Mouse (Mus musculus) mature B cell (primary cell): ENCODE data around the gene Nhlrc3.

ENCODE experiments used
- in situ Hi-C: fragments of 300-500 bp; cut with MboI; formaldehyde crosslinking; loops from 2 replicates; pipeline ENCODE4 v1.14.3; 2019

Nhlrc3 gene

DNA sequence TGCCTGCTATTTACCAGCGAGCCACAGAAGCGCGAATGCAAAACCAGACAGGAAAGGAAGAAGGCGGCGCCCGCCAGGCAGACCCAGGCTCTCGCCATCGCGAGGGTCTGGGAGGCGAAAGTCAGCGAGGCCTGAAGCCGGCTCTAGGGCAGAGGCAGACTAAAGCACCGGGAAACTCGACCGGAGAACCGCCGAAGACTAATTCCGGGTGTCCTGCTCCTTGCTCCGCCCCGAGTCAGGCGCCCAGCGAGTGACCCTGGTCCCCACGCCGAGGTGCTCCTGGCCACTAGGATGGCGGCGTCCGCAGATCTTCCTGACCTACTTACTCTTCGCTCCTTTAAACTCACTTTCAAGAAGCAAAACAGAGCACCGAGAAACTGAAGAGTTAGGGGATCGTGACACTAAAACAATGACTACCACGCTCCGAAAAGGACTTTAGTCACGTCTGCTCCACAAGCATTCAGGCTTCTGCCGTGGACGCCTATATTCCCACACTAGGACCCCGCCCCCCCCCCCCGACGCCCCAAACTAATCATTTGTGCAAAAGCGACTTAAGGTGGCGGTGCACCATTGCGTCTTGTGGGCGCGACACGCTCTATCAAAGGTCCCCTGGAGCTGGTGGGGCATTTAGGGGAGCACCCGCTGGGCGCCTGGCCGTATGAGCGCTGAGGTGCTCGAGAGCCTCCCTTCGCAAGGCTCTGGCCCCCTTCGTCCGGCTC, at the start of gene Nhlrc3, which contains the start of gene Proser1:
Nhlrc3 (minus strand) TSS at position 287 of the 719 bp plus-strand sequence.
Proser1 (plus strand) TSS at position 621 of the 719 bp plus-strand sequence.
- in situ Hi-C loops = loop anchor here (25.0 kb wide), 1 partner anchor 1976 kb away; the partner anchor contains the start of gene Rab33b

DNA sequence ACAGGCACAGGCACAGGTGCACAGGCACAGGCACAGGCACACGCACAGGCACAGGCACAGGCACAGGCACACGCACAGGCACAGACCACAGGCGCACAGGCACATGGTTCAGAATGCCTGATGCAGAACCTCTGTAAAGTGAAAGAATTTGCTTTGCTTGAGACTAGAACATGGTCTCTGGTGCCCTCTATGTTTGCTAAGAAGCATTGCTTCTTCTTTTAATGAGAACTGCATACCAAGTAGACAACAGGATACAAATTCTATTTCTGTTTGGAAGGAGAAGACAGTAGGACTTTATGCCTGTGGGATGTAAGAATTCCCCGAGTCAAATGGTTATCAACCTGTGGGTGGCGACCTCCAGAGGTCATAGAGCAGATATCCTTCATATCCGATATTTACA, 39.3 kb upstream of the Nhlrc3 start:
- in situ Hi-C loops = no loop called here

DNA sequence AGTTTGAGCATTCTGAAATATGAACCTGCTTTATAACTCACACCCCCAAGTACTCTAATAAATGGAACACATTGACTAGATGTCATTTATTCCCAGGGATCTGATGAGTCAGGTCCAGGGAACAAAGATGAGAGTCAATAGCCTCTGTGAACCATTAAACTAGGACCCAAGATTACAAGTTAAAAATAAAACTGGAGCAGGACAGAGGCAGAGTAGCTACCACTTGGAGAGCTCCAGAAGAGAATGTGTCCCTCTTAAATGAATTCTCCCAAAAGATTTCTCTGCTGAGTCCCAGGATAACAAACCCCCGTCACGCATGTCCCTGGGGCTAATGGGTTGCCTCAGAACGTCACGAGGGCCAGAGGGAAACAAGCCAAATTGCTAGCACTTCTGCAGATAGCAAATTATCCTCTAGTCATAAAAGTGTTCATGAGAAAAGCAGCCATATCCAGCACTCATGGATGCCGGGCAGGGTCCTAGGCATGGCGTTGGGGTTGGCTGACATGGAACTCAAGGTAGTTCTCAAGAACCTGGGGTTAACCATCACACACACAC, 35.3 kb upstream of the Nhlrc3 start:
- in situ Hi-C loops = no loop called here

DNA sequence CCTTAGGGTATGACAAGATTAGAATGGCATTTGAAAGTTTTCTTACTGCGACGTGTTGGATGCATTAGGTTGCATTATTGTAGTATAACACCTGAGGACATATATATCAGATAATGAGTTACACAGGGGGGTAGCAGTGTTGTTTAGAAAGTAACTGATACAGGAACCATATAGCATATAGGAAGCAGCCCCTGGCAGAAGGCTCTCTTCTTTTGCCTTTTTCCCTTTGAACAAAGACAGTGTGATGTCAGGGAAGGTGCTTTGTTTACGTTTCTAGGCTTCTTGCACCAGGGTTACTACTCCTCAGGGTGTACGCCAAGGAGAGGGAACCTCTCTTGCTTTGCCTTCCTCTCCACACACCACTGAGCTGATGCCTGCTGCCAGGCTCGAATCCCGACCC, 25.2 kb upstream of the Nhlrc3 start, which contains the start of gene Stoml3:
Stoml3 (plus strand) TSS at position 301 of the 400 bp plus-strand sequence.
- in situ Hi-C loops = no loop called here

DNA sequence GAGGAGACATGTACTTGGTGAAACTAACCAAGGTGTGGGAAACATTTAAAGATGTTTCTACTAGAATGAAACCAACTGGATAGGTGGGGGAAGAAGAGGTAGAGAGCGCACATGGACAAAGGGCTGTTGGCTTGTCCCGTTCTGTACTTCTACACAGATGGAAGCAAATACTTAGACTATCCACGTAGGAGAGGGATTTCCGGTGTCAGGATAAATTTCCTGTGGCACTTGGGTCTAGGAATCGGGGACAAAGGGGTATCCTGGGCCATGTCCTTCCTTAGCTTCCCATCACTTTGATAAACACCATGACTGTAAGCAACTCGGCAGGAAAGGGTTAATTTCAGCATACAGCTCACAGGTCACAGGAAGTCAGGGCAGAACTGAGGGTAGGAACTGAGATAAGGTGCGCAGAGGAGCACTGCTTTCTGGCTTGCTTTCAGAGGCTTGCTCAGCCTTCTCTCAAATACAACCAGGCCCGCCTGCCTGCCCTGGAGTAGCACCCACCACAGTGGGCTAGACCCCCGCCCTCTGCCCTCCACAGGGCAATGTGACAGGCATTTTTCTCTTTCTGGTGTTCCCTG, 24.0 kb upstream of the Nhlrc3 start:
- in situ Hi-C loops = no loop called here

DNA sequence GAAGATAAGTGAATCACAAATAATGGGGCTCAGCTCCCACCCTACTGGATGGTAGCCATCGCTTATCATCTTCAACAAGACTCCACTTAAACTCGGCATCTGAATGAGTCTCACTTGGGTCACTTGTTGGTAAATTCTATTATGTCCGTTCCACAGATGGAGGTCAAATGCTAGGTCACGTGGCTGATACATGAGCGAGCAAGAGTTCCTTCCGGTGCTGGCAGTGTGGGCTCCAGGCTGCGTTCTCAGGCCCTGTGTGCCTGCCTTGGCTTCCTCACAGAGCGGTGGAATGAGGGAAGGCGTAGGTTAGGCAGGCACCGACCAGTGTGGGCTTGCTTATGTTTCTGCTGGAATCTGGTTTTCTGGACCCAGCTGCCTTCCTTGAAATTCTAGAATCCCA, 23.4 kb upstream of the Nhlrc3 start:
- in situ Hi-C loops = no loop called here

DNA sequence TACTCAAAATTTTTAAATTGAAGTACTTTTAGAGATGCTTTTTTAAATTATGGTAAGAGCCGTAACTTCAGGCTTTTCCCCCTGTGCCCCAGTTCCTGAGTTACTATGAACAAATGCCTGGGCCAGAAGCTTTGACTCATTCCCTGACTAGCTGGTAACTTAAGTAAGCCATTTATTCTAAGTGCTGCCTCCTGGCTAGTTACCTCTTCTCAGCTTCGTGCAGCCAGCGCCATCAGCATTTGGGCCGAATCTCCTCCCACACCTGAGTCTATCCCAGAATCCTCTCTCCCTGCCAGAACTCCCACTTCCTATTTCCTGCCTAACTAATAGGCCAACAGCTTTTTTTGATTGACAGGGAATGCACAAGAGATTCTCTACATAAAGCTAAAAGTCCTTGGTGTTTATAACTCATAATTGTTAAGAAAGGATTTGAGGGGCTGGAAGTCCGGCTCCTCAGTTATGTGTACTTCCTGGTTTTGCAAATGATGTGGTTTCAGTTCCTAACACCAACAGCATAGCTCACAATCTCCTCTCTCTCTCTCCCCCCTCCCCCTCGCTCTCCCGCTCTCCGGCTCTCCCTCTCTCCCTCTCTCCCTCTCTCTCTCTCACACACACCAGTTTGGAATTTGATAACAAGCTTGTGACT, 20.4 kb upstream of the Nhlrc3 start:
- in situ Hi-C loops = no loop called here

DNA sequence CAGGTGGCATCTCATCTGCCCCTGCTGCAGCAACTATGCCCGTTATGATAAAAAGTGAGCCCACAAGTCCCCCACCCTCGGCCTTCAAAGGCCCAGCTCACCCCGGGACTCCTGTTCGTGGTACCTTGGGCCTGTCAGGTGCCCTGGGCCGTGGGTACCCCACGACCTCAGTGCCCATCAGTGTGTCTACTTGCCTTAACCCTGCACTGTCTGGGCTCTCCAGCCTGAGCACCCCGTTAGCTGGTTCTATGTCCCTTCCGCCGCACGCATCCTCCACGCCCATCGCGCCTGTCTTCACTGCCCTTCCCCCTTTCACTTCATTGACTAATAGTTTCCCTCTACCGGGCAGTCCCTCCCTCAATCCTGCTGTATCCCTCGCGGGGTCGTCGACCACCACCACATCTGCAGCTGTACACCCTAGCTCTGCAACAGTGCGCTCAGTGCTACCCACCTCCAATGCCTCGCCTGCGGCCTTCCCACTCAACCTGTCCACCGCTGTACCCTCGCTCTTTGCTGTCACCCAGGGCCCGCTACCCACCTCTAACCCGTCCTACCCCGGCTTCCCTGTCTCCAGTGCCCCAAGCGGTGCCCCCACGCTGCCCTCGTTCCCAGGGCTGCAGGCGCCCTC, 15.4 kb upstream of the Nhlrc3 start:
- in situ Hi-C loops = no loop called here

DNA sequence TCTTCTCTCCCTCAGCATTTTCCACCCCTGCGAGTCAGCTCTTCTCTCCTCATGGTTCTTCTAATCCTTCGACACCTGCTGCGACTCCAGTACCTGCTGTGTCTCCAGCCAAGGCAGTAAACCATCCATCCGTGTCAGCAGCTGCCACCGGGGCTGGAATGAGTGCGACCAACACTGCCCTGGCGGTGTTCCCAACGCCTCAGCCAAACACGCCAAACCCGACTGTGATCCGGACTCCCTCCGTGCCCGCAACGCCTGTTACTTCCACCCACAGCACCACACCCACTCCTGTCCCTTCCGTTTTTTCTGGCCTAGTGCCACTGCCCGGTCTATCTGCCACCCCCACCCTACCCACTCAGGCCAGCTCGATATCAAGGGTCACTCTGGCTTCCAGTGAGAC, 14.3 kb upstream of the Nhlrc3 start:
- in situ Hi-C loops = no loop called here

DNA sequence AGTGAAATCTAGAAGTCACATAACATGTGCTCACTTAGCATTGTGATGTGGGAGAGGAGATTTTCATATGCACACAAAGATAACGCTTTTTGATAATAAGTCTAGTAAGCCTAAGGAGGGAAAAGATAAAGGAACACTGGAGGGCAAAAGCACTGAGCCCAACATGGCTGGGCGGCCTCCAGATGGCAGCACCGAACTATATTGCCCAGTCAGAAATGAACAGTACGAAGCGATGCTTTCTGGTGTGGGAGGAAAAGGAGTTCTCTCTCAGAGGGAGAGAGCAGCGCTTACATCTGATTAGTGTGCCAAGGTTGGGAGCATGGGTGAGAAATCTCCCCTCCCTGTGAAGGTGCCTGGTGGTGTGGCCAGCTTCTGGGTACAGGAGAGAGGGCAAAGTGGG, 12.8 kb upstream of the Nhlrc3 start:
- in situ Hi-C loops = no loop called here

DNA sequence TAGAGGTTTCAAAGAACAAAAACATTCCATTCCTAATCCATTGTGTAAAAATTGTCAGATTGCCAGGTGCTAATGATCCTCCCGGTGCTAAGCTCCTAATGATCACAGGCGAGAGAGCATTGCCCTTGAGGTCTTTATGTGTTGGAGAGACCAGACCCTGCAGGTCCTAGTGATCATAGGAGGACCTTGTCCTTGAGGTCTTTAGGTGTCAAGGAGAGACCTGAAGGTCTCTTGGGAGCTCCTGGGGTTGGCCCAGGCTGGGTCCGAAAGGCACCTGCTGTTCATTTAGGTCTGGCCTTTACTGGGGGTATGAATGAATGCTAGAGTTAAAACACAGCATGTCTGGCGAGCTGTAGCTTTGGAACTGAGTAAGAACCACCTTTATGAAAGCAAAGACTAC, 11.0 kb upstream of the Nhlrc3 start:
- in situ Hi-C loops = loop anchor here (25.0 kb wide), 1 partner anchor 1987 kb away; the partner anchor contains the start of gene Rab33b

DNA sequence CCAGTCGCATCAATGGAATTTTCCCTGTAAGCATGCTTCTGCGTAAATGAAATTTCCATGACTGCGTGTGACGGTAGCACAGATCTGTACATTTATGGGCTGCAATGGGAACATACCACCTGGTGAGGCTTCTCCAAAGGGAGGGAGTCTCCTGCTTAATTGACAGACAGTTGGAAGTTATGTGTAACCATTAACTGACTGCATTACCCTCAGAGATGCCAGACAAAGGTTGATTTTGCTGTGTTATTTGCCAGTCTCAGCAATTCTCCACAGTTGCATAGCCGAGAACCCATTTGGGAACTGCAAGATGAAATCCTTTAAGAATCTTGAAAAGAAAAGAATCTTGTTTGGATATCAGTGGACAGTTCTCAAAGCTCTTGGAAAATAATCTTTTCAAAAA, 8.9 kb upstream of the Nhlrc3 start:
- in situ Hi-C loops = loop anchor here (25.0 kb wide), 1 partner anchor 1985 kb away; the partner anchor contains the start of gene Rab33b

DNA sequence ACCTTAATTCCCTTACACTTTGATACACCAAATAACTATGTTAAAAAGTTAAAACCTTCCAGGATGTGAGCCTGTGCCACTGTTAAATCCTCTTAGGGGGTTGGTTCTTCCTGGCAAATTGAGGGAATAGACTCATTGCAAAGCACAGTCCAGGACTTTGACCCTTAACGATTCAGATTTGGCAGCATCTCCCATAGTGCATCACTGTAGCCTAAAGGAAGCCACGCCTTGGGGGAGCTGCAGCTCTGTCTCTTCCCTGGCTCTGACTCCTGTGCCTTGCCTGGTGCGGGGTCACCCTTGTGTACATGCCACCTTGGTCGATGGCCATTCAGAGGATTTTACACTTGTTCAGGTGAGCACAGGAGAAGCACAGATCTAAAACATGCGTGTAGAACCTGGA, 6.5 kb upstream of the Nhlrc3 start:
- in situ Hi-C loops = loop anchor here (25.0 kb wide), 1 partner anchor 1982 kb away; the partner anchor contains the start of gene Rab33b

DNA sequence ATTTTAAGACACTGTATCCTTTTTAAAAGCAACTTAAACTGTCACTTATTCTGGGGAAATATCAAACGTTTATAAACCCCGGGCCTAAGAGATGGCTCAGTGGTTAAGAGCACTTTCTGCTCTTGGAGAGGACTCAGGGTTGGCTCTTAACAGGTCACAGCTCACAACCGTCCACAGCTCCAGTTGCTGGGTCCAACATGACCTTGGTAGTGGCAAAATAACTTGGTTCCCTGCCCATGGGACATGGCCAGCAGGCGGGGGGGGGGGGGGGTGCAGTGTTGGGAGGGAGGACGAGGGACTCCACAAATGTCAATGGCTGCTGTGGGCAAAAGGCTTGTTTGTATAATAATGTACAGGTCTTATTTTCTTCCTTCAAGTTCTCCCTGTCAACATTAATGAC, 4.2 kb upstream of the Nhlrc3 start:
- in situ Hi-C loops = loop anchor here (25.0 kb wide), 1 partner anchor 1980 kb away; the partner anchor contains the start of gene Rab33b

DNA sequence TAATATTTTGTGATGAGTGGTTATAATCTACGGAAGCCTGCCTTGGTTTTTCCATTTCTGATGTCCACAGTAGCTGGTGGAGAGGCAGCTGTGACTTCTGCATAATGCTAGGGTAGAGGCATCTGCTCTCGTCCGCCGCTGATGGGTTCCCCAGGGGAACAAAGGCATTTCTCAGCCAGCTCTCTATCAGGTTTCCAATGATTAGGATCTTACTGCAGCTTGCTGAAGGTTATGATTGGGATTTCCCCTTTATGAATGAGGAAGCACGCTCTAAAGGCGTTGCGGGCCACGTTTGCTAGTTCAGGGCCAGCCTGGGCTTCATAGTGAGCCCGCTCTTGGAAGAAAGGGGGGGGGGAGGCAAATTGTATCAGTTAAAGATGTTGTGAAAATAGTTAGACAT, 3.3 kb upstream of the Nhlrc3 start:
- in situ Hi-C loops = loop anchor here (25.0 kb wide), 1 partner anchor 1979 kb away; the partner anchor contains the start of gene Rab33b

DNA sequence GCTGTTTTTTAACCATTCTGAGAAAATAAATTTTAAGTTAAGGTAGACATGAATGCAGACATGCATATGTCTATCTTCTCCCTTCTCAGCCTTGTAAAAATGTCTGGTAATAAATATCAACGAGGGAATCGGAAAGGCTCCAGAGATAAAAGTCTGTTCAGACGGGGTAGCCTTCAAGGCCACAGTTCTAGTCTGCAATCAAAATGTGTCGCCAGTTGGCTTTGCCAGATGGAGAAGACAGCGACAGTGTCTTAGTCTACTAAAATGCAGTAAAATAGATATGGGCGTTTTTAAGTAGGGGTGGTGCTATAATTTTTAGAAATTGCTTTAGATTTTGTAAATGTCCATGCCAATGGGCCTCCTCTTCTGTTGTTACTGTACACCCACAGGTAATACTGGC, 2.2 kb upstream of the Nhlrc3 start:
- in situ Hi-C loops = loop anchor here (25.0 kb wide), 1 partner anchor 1978 kb away; the partner anchor contains the start of gene Rab33b

DNA sequence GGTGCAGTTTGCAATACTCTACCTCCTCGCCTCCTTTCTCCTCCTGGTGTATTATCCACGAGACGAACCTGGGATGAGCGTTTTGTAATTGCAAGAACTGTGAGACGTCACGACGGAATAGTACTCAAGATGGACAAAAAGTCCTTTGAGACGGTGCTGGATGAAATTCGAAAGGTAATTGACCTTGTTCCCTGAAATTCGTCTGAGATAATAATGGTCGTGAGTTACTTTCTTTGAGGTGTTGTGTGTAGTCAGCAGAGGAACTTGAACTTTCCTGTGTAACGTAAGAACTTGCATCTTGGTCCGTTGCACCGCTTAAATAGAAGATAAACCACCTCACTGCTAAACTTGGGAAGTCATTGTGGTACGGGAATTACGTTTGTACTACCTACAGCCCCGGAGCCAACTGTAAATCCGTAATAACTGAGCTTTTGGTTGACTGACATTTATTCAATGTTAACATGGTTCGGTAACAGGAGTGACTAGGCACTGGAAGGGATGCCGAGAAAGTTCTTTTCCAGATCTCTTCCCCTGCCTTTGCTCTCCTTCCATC, 1.1 kb upstream of the Nhlrc3 start:
- in situ Hi-C loops = loop anchor here (25.0 kb wide), 1 partner anchor 1977 kb away; the partner anchor contains the start of gene Rab33b

DNA sequence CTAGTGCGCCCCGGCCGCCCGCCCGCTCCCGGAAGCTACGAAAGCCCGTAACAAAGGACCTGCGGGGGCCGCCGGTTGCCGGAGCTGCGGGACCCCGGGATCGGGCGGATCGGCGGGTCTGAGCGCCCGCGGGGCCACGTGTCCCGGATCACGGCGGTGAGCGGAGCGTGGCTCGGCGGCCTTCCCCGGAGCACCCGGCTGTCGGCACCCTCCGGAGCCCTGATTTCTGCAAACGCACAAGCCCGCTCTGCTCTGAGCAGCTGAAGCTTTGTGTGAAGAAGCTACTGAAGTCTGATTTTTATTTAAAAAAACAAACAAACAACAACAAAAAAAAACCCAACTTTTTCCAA, 608 bp upstream of the Nhlrc3 start:
- in situ Hi-C loops = loop anchor here (25.0 kb wide), 1 partner anchor 1976 kb away; the partner anchor contains the start of gene Rab33b

DNA sequence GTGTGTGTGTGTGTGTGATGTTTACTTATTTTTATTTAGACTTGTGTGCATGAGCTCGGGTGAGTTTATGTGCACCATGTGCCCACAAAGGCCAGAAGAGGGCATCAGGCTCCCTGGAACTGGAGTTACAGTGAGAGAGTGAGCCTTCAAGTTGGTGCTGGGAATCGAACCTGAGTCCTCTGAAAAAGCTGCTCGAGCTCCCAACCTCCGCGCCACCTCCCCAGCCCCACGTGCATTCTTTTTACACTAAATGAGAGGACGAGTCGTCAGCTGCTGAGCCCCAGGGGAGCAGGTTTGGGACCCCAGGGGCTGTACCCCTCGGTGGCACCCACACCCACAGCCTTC, 459 bp downstream of the Nhlrc3 start:
- in situ Hi-C loops = loop anchor here (25.0 kb wide), 1 partner anchor 1975 kb away; the partner anchor contains the start of gene Rab33b

DNA sequence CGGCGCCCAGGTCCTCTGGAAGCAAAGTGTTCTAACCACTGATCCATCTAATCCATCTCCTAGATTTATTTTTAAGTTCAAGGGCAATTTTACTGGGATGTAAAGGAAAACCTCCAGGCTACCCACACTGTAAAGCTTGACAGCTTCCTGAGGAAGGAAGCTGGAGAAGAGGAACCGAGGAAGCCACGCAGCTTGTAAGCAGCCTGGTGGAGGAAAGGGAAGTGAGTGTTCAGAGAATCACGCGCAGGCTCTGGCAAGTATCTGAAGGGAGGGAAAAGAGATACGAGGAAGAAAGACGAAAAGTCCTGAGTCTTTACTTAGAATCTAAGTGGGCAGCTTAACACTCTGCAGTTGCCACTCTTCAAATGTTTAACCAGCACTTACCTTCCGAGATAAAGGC, 3.0 kb downstream of the Nhlrc3 start:
- in situ Hi-C loops = loop anchor here (25.0 kb wide), 1 partner anchor 1973 kb away; the partner anchor contains the start of gene Rab33b

DNA sequence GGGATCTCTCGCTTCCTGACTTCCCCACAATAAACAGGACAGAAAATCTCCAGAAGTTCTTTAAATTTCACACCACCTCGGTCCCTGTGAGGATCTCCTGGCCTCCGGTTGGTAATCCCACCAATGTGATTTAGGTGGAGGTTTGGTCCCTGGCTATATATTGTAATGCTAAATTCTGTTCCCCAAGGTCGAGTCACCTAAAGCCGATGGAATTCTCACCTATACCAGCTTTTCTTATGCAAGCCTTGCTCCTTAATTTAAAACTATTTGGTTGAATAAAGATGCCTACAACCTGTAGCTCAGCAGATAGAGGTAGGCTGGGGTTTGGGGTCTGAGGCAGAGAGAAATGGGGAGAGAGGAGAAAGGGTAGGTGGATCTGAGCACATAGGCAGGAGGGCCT, 5.4 kb downstream of the Nhlrc3 start:
- in situ Hi-C loops = loop anchor here (10.0 to 25.0 kb wide), 3 partner anchors 423 to 1970 kb away; partner anchors contain the start of gene Rab33b
